Mouse (Mus musculus): ENCODE results near the gene Pard6b. TPM values are rescaled to one million over a fixed set of nuclear protein-coding genes. Genes with fewer than 3 reads are reported as not detected.
A peak's percentile ranks its signal among the peaks of the same experiment; 100 is the strongest.

Gene Pard6b
- polyA plus RNA-seq (2016; fragmentation: Nextera tagmentation; extraction: Ambion mirVana) = 5.4 and 6.4 TPM in 2 replicates

DNA sequence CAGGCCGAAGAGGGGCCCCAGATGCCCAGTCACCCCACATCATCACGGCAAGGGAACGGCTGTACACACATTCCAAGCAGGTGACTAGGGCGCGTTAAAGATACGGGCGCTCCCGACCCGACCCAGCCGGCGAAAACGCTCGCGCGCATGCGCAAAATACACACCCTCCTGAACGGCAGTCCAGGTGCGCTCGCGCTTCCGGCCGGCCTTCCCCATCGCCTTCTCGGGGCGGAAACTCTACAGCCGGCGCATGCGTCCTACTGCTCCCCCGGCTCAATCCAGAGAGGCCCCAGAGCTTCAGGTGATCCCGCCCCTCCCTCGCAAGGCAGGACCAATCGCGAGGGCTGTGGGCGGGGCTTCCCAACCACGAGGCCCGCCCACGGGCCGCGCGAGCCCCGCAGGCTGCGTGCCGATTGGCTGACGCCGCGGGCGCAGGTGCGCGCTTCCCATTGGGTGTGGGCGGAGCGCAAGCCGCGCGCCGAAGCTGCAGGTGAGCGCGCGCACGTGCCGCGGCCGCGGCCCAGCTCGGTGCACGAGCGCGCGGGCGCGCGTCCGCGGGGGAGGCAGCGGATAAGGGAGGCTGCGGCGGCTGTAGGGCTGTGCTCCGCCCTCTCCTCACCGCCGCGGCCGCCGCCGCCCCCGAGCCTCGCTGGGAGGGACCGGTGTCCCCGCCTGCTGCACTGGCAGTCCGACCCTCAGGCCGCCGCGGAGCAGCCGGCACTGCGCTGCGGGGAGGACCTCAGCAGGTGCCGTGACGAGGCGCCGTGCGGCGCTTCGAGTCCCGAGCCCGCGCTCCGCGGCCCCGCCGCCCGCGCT lies at the start of gene Pard6b:
TSS of gene Pard6b (plus strand) at position 574 of the 816 bp plus-strand sequence.
- Histone ChIP-seq H3K9me3 (no peaks in the 10 kb centered on the region), H3K9ac (replicated peaks) (peak within 1 kb of the TSS; percentile 71), H3K36me3 (no peaks in the 10 kb centered on the region), H3K4me1 (replicated peaks) (peaks cover 22% of the 10 kb centered on the region), H3K4me2 (peak within 1 kb of the TSS; percentile 99), H3K27me3 (peaks cover 48% of the 10 kb centered on the region), H3K4me3 (replicated peaks) (peak within 1 kb of the TSS; percentile 81), H3K27ac (peak within 1 kb of the TSS; percentile 68; the same call in 1 of the 2 replicates)
- under 1% methylated on average over 106 of the region's 110 CpGs for WGBS
- peak; percentile 95 for ATAC-seq (ENCODE audit: insufficient number of reproducible peaks, insufficient read depth, low FRiP score, low TSS enrichment, low read depth)

DNA sequence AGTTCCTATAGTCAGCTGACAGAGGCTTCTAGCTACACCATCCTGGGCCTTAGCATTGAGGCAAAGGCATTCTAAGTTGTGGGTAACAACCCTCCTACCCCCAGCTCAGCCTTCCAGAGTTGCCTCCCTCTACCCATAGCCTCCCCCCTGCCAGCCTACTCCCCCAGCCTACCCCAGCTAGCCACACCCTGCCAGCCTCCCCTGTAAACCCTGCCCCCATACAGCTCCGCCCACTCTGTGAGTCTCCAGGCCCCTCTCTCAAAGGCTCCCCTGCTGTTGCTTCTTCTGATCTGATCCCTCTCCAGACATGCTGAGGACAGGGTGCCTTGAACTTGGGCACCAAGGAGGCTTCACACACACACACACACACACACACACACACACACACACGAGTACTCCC lies 49.0 kb upstream of the Pard6b start:
- no peaks in the 10 kb centered on the region for H3K27me3 ChIP-seq
- no peak overlapping the region for H3K4me2 ChIP-seq
- H3K9me3 ChIP-seq = peaks cover 13% of the 10 kb centered on the region
- H3K27ac ChIP-seq = no peak overlapping the region
- no peak for ATAC-seq (ENCODE audit: insufficient number of reproducible peaks, insufficient read depth, low FRiP score, low TSS enrichment, low read depth)
- no peak overlapping the region for H3K4me3 ChIP-seq (replicated peaks)
- no peaks in the 10 kb centered on the region for H3K36me3 ChIP-seq
- peaks cover 8% of the 10 kb centered on the region for H3K4me1 ChIP-seq (replicated peaks)
- WGBS = 73% methylated on average over 2 of the region's 2 CpGs
- H3K9ac ChIP-seq (replicated peaks) = no peak overlapping the region

DNA sequence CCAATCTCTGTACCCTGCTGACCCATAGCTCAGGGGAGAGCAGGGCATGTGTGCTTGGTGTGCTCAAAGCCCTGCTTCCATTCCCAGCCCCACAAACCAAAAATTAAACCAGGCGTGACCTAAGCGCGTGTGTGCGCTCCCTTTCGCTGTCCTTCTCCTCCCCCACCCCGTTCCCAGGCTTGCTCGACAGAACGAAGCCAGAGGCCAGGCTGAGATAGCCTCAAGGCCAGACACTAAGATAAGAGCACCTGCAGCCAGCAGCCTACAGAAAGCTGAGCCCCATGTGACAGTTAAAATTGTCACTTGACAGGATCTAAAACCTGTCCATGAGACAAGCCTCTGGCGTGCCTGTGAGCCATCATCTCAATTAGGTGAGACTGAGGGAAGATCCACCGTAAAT lies 46.9 kb upstream of the Pard6b start:
- Histone ChIP-seq H3K4me2 (no peak overlapping the region), H3K27ac (no peak overlapping the region), H3K4me1 (replicated peaks) (peaks cover 12% of the 10 kb centered on the region), H3K9me3 (peaks cover 2% of the 10 kb centered on the region), H3K4me3 (replicated peaks) (no peak overlapping the region), H3K36me3 (no peaks in the 10 kb centered on the region), H3K9ac (replicated peaks) (no peak overlapping the region), H3K27me3 (0 out of 2 replicates have a peak, but pooled peaks cover 5% of the 10 kb centered on the region)
- 67% methylated on average over 10 of the region's 10 CpGs for WGBS
- ATAC-seq (ENCODE audit: insufficient number of reproducible peaks, insufficient read depth, low FRiP score, low TSS enrichment, low read depth) = no peak

DNA sequence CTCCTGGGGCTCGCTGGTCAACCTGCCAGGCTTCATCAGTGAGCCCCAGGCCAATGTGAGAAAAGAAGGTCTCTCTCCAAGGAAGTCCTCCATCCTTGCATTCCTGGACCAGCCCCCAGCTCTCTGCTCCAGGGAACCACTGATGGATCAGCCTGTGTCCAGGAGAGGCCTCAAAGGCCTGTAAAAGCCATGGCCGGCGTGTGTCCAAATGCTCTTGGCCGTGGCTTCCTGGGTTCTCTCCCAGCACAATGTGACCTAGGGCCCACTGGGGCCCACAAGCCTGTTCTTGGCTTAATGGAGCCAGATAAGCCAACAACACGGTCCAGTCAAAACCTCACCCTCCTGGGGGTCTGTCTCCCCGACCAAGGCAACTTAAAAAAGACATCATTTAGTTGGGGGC lies 44.9 kb upstream of the Pard6b start:
- Histone ChIP-seq H3K27me3 (0 out of 2 replicates have a peak, but pooled peaks cover 5% of the 10 kb centered on the region), H3K27ac (no peak overlapping the region), H3K9me3 (no peaks in the 10 kb centered on the region), H3K4me3 (replicated peaks) (no peak overlapping the region), H3K4me1 (replicated peaks) (peaks cover 12% of the 10 kb centered on the region), H3K36me3 (no peaks in the 10 kb centered on the region), H3K9ac (replicated peaks) (no peak overlapping the region), H3K4me2 (no peak overlapping the region)
- no peak for ATAC-seq (ENCODE audit: insufficient number of reproducible peaks, insufficient read depth, low FRiP score, low TSS enrichment, low read depth)
- WGBS = 88% methylated on average over 6 of the region's 6 CpGs

DNA sequence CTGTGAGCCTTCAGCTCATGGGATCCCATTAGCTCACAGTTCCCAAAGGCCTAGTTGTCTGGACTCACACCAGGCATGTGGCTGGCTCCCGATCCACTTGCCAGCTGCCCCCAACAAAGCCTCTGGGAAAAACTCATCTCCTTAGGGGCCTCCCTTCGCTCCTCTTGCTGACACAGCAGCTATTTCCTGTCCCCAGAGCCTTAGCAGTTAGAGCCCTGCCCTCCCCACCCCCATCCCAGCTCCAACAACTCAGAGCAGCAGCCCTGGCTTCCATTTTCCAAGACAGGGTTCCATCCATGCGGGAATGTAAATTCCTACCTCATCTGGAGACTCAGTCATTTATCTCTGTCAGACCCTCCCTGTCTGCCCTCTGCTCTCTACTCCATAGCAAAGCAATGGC lies 43.7 kb upstream of the Pard6b start:
- Histone ChIP-seq H3K27me3 (0 out of 2 replicates have a peak, but pooled peaks cover 5% of the 10 kb centered on the region), H3K4me1 (replicated peaks) (peaks cover 8% of the 10 kb centered on the region), H3K36me3 (no peaks in the 10 kb centered on the region), H3K4me3 (replicated peaks) (no peak overlapping the region), H3K4me2 (no peak overlapping the region), H3K27ac (no peak overlapping the region), H3K9me3 (no peaks in the 10 kb centered on the region), H3K9ac (replicated peaks) (no peak overlapping the region)
- 19% methylated on average over 3 of the region's 3 CpGs for WGBS
- ATAC-seq (ENCODE audit: insufficient number of reproducible peaks, insufficient read depth, low FRiP score, low TSS enrichment, low read depth) = no peak

DNA sequence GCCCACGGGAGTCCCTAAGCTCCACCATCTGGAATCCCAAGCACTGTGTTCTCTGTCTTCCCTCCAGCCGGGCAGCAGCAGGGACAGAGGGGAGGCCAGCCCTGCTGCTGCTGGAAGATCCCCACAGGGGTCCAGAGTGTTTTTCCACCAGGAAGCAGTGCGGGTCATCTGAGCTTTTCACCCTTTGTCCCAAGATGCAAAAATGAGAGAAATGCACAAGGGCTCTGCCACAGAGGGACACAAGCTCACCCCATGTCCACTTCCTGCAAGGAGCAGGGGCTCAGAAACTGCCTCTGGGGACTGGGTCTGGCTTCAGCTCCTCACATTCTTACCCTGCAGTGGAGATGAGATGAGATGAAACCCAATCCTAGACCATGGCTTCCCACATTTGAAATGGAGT lies 40.1 kb upstream of the Pard6b start:
- WGBS = 46% methylated on average over 3 of the region's 3 CpGs

DNA sequence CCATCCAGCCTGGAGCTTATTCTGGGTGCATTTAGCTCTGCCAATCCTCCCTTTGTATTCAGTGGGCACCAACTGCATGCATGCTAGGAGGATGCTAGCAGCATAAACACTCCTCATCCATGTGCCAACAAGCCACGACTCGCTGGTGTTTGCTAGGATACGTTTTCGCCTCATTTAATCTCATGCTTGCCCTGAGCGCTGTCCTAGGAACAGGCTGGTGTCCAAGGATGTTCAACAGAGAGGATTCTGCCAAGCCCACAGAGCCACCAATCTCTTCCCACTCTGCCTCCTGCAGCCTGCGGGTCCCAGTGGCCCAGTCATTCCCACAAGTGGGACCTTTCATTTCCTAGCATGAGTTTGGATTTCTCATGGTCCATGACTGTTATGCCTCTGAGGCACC lies 38.8 kb upstream of the Pard6b start:
- H3K9me3 ChIP-seq = no peaks in the 10 kb centered on the region
- H3K36me3 ChIP-seq = no peaks in the 10 kb centered on the region
- 0 out of 2 replicates have a peak, but pooled peaks cover 5% of the 10 kb centered on the region for H3K27me3 ChIP-seq
- 84% methylated on average over 6 of the region's 6 CpGs for WGBS
- no peak overlapping the region for H3K27ac ChIP-seq
- no peak overlapping the region for H3K4me2 ChIP-seq
- ATAC-seq (ENCODE audit: insufficient number of reproducible peaks, insufficient read depth, low FRiP score, low TSS enrichment, low read depth) = no peak
- no peak overlapping the region for H3K9ac ChIP-seq (replicated peaks)
- H3K4me3 ChIP-seq (replicated peaks) = no peak overlapping the region
- H3K4me1 ChIP-seq (replicated peaks) = peaks cover 25% of the 10 kb centered on the region

More for the DNA sequence above, 40.1 kb upstream of the Pard6b start:
- Histone ChIP-seq H3K4me1 (replicated peaks) (peaks cover 22% of the 10 kb centered on the region), H3K9ac (replicated peaks) (no peak overlapping the region), H3K4me3 (replicated peaks) (no peak overlapping the region), H3K27ac (no peak overlapping the region), H3K4me2 (no peak overlapping the region), H3K9me3 (no peaks in the 10 kb centered on the region), H3K27me3 (0 out of 2 replicates have a peak, but pooled peaks cover 5% of the 10 kb centered on the region), H3K36me3 (no peaks in the 10 kb centered on the region)
- no peak for ATAC-seq (ENCODE audit: insufficient number of reproducible peaks, insufficient read depth, low FRiP score, low TSS enrichment, low read depth)

DNA sequence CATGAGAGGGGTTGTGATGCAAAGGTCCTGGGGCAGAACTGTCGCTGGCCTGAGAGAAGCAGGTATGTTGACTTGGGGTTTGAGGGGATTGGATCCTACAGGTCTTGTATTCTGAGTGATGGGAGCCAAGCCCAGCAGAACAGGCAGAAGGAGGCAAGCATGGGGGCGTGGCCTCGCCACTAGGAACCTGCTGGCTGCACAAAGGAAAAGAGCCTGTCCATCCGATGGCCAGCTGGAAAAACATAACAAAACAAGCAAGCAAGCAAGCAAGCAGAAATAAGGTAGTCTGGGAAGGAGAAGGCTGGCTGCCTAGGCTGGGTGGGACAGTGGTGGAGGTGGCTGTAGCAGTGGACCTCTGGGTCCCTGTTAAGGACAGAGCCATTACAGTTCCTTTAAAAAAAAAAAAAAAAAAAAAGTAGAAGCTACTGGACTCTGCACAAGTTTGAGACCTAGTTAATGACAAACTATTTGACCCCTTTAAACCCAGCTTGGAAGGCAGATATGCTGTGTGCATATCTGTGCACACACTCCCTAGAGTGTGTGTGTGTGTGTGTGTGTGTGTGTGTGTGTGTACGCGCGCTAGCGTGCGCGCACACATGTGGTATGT lies 36.0 kb upstream of the Pard6b start:
- Histone ChIP-seq H3K9ac (replicated peaks) (no peak overlapping the region; the same call in 1 of the 2 replicates), H3K27ac (0 out of 2 replicates have a peak overlapping the region, but pooled peaks have one; percentile 17), H3K4me2 (no peak overlapping the region), H3K36me3 (no peaks in the 10 kb centered on the region), H3K9me3 (no peaks in the 10 kb centered on the region), H3K4me1 (replicated peaks) (peaks cover 33% of the 10 kb centered on the region), H3K4me3 (replicated peaks) (no peak overlapping the region), H3K27me3 (peaks cover 23% of the 10 kb centered on the region)
- WGBS = 79% methylated on average over 10 of the region's 10 CpGs
- ATAC-seq (ENCODE audit: insufficient number of reproducible peaks, insufficient read depth, low FRiP score, low TSS enrichment, low read depth) = no peak

DNA sequence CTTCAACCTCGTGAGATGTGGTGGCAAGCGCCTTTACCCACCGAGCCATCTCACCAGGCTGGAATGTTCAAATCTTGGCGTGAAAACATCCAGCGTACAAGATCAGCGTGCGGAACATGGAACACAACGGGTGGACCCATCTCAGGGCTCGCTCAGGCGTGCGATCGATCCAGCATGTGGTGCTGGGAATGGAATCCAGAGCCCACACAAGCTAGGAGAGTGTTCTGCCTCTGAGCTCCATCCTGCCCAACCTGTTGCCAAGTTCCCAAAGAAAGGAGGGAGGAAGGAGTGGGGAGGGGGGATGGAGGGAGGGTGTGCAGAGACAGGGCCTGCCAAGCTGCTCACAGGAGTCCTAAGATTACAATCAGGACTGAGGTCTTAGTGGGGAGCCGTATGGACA lies 35.4 kb upstream of the Pard6b start:
- Histone ChIP-seq H3K9ac (replicated peaks) (no peak overlapping the region; the same call in 1 of the 2 replicates), H3K27me3 (peaks cover 29% of the 10 kb centered on the region), H3K9me3 (no peaks in the 10 kb centered on the region), H3K4me1 (replicated peaks) (peaks cover 38% of the 10 kb centered on the region), H3K36me3 (no peaks in the 10 kb centered on the region), H3K4me3 (replicated peaks) (no peak overlapping the region), H3K27ac (peak overlapping the region; percentile 81), H3K4me2 (0 out of 2 replicates have a peak overlapping the region, but pooled peaks have one; percentile 4)
- WGBS = 70% methylated on average over 13 of the region's 13 CpGs
- ATAC-seq (ENCODE audit: insufficient number of reproducible peaks, insufficient read depth, low FRiP score, low TSS enrichment, low read depth) = peak; percentile 5; the same call in 1 of the 2 replicates

DNA sequence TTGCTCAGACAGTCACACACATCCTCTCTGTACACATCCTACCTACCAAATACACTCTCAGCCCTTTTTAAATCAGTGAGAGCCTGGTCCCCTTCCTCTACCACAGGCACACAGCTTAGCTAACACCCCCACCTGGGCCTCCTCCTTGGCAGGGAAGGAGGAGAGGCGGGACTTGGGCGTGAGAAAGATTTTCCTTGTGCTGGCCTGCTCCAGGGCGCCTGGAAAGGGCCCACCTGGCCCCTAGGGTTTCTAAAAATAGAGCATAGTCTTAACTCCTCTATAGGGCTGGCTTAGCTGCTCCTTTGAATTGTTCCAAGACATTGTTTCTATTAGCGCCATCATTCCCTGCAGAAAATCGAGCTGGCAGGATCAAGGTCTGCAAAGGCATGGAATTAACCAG lies 35.0 kb upstream of the Pard6b start:
- peak overlapping the region; percentile 4; the same call in 1 of the 2 replicates for H3K4me2 ChIP-seq
- ATAC-seq (ENCODE audit: insufficient number of reproducible peaks, insufficient read depth, low FRiP score, low TSS enrichment, low read depth) = peak; percentile 47
- 14% methylated on average over 5 of the region's 5 CpGs for WGBS
- no peak overlapping the region for H3K4me3 ChIP-seq (replicated peaks)
- H3K4me1 ChIP-seq (replicated peaks) = peaks cover 42% of the 10 kb centered on the region
- H3K9me3 ChIP-seq = no peaks in the 10 kb centered on the region
- H3K9ac ChIP-seq (replicated peaks) = no peak overlapping the region
- H3K27ac ChIP-seq = peak overlapping the region; percentile 81
- H3K27me3 ChIP-seq = peaks cover 33% of the 10 kb centered on the region
- H3K36me3 ChIP-seq = no peaks in the 10 kb centered on the region

DNA sequence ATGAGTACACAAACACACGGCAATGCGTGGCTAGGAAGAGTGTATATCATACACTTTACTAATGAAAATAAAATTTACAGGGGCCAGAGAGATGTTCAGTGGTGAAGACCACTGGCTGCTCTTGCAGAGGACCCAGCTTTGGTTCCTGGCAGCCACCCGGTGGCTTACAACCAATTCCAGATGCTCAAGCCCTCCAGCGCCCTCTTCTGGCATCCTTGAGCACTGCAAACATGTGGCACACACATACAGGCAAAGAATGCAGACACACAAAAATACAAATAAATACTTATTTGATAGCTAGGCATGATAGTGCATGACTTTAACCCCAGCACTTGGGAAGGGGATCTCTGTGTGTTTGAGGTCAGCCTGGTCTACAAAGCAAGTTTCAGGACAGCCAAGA lies 34.3 kb upstream of the Pard6b start:
- H3K36me3 ChIP-seq = no peaks in the 10 kb centered on the region
- H3K27me3 ChIP-seq = peaks cover 40% of the 10 kb centered on the region
- H3K9ac ChIP-seq (replicated peaks) = no peak overlapping the region
- H3K9me3 ChIP-seq = no peaks in the 10 kb centered on the region
- no peak for ATAC-seq (ENCODE audit: insufficient number of reproducible peaks, insufficient read depth, low FRiP score, low TSS enrichment, low read depth)
- H3K27ac ChIP-seq = peak overlapping the region; percentile 81
- peaks cover 43% of the 10 kb centered on the region for H3K4me1 ChIP-seq (replicated peaks)
- H3K4me2 ChIP-seq = no peak overlapping the region
- WGBS = 66% methylated on average over 4 of the region's 4 CpGs
- no peak overlapping the region for H3K4me3 ChIP-seq (replicated peaks)

Measured in limb, embryonic 12.5 days (tissue).